Mouse (Mus musculus): ENCODE results near the gene Taf1b. TPM values are rescaled to one million over a fixed set of nuclear protein-coding genes. Genes with fewer than 3 reads are reported as not detected.

Gene Taf1b
- polyA plus RNA-seq, 1 experiment, result 0.08 TPM

DNA sequence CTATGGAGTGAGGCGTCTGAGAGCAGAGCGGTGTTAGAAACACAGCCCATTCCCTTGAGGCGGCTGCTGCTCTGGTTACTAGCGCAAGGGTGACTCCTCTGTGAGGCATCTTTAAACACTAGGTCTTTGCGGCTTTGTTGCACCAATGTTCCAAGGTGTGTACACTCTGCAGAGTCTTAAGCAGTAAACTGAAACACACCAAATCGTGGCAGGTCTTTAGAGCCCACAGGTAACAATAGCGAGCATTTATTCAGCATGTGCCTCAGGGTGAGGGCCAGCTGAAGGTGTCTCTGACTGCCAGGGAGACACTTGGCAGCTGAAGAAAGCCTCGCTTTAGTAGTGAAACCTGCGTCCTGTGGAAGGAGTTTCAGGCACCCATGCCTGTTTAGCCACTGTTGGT is 93.9 kb downstream of the Taf1b start:
- Histone ChIP-seq H3K4me1 (ENCODE audit: control insufficient read depth) (peaks cover 18% of the 10 kb centered on the region), H3K9me3 (ENCODE audit: control insufficient read depth, low read length) (no peaks in the 10 kb centered on the region), H3K27me3 (ENCODE audit: control insufficient read depth) (no peaks in the 10 kb centered on the region), H3K4me3 (replicated peaks) (no peak overlapping the region), H3K36me3 (ENCODE audit: control insufficient read depth) (peaks cover 9% of the 10 kb centered on the region)
- TF ChIP-seq TAL1 (IDR thresholded peaks at IDR 0.05; ENCODE audit: low read length) (no peak), GATA1 (IDR thresholded peaks at IDR 0.05; ENCODE audit: low read length) (no peak)

DNA sequence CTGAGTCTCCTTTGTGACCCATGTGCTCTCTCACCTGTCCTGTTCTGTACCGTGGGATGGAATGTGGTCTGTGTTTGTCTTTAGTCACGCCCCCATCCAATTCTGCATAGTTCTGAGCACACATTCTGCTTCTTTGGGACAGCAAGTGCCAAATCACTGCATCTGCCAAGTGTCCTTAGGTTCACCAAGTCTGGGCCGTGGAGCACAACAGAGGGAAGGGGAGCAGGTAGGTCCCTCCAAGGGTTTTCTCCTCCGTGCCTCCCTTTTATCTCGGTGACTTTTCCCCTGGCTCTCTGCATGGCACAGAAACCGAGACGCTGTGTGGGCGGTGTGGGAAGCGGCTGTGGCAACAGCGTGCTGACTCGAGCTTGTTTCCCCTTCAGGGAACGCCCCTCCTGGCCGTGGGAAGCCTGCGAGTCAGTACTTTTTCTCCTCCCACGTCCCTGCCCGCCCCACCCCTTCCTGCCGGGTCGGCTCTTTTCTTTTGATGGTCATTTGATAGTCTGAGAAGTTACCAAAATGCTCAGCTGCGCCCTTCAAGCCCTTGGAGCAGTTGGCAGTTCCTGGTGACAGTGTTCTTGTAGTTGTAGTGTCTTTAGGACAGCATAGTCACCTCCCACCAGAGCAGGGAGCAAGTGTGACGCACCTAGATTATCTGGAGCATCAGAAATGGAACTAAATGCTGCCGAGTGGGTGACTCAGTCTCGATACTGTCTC is 95.0 kb downstream of the Taf1b start:
- Histone ChIP-seq H3K4me3 (replicated peaks) (peak overlapping the region; percentile 52), H3K4me1 (ENCODE audit: control insufficient read depth) (peaks cover 10% of the 10 kb centered on the region), H3K36me3 (ENCODE audit: control insufficient read depth) (peaks cover 9% of the 10 kb centered on the region), H3K9me3 (ENCODE audit: control insufficient read depth, low read length) (no peaks in the 10 kb centered on the region), H3K27me3 (ENCODE audit: control insufficient read depth) (no peaks in the 10 kb centered on the region)
- TF ChIP-seq TAL1 (IDR thresholded peaks at IDR 0.05; ENCODE audit: low read length) (no peak), GATA1 (IDR thresholded peaks at IDR 0.05; ENCODE audit: low read length) (no peak)

DNA sequence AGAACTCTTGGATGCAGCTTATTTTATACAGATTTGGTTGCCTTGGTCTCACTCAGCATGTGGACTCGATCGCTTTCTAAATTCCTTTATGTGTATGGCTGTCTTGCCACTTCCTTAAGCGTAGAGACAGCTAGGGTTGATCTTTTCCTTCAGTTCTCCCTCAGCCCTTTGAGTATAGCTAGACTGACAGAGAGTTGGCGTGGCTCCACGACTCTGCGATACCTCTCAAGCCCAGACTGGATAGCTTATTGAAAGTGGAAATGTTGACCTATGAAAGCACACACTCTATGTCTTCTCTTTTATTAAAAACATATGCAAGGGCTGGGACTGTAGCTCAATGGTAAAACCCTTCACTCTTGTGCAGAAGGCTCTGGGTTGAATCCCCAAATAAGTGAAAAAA is 99.2 kb downstream of the Taf1b start:
- no peak for TF ChIP-seq GATA1 (IDR thresholded peaks at IDR 0.05; ENCODE audit: low read length)
- TF ChIP-seq TAL1 (IDR thresholded peaks at IDR 0.05; ENCODE audit: low read length), result no peak

DNA sequence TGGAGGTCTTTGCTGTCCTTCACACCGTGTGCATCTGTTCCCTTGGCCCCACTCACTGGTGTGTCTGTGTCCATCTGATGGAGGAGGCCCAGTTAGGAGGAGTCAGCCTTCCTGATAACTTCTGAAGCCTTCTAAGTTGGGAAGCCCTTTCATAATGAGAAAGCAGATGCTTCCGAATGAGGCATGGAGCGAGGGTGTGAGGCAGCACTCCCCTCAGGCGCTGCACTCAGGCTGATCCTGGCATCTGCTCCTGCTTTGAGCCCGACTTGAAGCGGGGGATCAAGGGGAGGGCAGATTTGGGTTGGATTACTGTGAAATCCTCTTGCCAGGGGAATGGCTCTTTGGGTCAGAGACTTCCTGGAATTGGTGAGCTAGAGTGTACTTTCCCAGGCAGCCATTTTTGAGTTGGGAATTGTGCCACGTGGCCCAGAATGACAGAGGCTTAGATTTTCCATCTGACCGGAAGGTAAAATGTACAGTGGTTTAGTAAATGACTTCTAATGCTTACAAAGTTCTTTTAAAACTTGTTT is 101.3 kb downstream of the Taf1b start:
- TF ChIP-seq GATA1 (IDR thresholded peaks at IDR 0.05; ENCODE audit: low read length) (no peak), TAL1 (IDR thresholded peaks at IDR 0.05; ENCODE audit: low read length) (no peak)
- Histone ChIP-seq H3K27me3 (ENCODE audit: control insufficient read depth) (no peaks in the 10 kb centered on the region), H3K36me3 (ENCODE audit: control insufficient read depth) (no peaks in the 10 kb centered on the region; the same call in 1 of the 2 replicates), H3K4me1 (ENCODE audit: control insufficient read depth) (0 out of 2 replicates have a peak, but pooled peaks cover 2% of the 10 kb centered on the region), H3K9me3 (ENCODE audit: control insufficient read depth, low read length) (no peaks in the 10 kb centered on the region), H3K4me3 (replicated peaks) (no peak overlapping the region)

More for the DNA sequence above, 99.2 kb downstream of the Taf1b start:
- peaks cover 13% of the 10 kb centered on the region for H3K4me1 ChIP-seq (ENCODE audit: control insufficient read depth)
- no peaks in the 10 kb centered on the region for H3K27me3 ChIP-seq (ENCODE audit: control insufficient read depth)
- no peaks in the 10 kb centered on the region for H3K9me3 ChIP-seq (ENCODE audit: control insufficient read depth, low read length)
- H3K4me3 ChIP-seq (replicated peaks), result no peak overlapping the region
- H3K36me3 ChIP-seq (ENCODE audit: control insufficient read depth), result no peaks in the 10 kb centered on the region

DNA sequence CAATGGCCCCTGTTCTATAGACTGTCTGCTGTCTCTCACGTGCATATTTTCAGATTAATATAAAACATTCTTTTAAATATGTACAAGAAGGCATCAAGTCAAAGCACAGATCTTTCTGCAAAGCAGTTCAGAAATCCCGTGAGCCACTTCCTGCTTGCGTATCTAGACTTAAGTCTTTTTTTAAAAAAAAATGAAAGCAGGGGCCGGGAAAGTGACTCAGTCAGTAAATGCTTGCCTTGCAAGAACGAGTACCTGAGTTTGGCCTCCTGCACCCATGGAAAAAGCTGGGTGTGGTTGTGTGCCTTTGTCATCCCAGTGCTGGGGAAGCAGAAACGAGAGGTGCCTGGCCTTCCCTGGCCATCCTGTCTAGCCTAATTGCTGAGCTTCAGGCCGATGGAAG is 101.9 kb downstream of the Taf1b start:
- TF ChIP-seq GATA1 (IDR thresholded peaks at IDR 0.05; ENCODE audit: low read length) (no peak), TAL1 (IDR thresholded peaks at IDR 0.05; ENCODE audit: low read length) (no peak)
- Histone ChIP-seq H3K4me3 (replicated peaks) (no peak overlapping the region), H3K4me1 (ENCODE audit: control insufficient read depth) (0 out of 2 replicates have a peak, but pooled peaks cover 2% of the 10 kb centered on the region), H3K36me3 (ENCODE audit: control insufficient read depth) (no peaks in the 10 kb centered on the region; the same call in none of the 2 replicates), H3K27me3 (ENCODE audit: control insufficient read depth) (no peaks in the 10 kb centered on the region), H3K9me3 (ENCODE audit: control insufficient read depth, low read length) (no peaks in the 10 kb centered on the region)

DNA sequence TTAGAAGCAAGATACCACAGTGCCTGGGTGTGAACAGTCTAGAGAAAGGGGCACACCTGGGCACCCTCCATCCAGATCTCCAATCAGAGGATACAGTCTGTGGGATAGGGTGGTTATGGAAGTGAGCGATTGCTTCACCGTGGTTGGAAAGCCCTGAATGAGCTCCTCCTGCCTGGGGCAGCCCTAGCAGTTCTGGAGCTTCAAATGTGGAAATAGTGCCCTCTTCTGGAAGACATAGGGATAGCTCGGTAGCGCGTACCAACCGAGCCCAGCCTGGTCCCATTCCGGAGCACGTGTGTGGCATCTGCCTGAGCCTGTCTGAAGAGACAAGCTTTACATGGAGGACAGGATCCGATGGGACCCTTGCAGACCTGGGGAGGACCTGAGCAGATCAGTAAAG is 102.6 kb downstream of the Taf1b start:
- Histone ChIP-seq H3K4me1 (ENCODE audit: control insufficient read depth) (0 out of 2 replicates have a peak, but pooled peaks cover 2% of the 10 kb centered on the region), H3K9me3 (ENCODE audit: control insufficient read depth, low read length) (no peaks in the 10 kb centered on the region), H3K27me3 (ENCODE audit: control insufficient read depth) (no peaks in the 10 kb centered on the region), H3K4me3 (replicated peaks) (no peak overlapping the region), H3K36me3 (ENCODE audit: control insufficient read depth) (no peaks in the 10 kb centered on the region; the same call in none of the 2 replicates)
- TF ChIP-seq GATA1 (IDR thresholded peaks at IDR 0.05; ENCODE audit: low read length) (no peak), TAL1 (IDR thresholded peaks at IDR 0.05; ENCODE audit: low read length) (no peak)

DNA sequence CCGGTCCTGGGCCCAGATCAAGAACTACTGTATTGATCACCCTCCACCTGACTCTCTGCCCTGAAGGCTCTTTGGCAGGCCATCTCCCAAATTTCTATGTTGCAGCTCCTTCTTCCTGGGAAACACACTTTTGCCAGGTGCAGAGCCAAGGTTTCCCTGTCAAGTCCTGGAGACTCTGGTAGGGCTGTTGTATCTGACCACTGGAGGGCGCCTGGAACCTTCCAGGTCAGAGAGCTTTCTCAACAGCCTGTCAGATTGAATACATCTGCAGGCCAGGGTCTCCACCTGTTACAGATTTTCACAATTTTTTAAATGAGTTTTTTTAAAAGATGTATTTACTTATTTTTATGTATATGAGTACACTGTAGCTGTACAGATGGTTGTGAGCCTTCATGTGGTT is 105.1 kb downstream of the Taf1b start:
- Histone ChIP-seq H3K4me3 (replicated peaks) (no peak overlapping the region), H3K9me3 (ENCODE audit: control insufficient read depth, low read length) (no peaks in the 10 kb centered on the region), H3K27me3 (ENCODE audit: control insufficient read depth) (no peaks in the 10 kb centered on the region), H3K36me3 (ENCODE audit: control insufficient read depth) (peaks cover under 1% of the 10 kb centered on the region), H3K4me1 (ENCODE audit: control insufficient read depth) (0 out of 2 replicates have a peak, but pooled peaks cover 2% of the 10 kb centered on the region)
- TF ChIP-seq GATA1 (IDR thresholded peaks at IDR 0.05; ENCODE audit: low read length) (no peak), TAL1 (IDR thresholded peaks at IDR 0.05; ENCODE audit: low read length) (no peak)

DNA sequence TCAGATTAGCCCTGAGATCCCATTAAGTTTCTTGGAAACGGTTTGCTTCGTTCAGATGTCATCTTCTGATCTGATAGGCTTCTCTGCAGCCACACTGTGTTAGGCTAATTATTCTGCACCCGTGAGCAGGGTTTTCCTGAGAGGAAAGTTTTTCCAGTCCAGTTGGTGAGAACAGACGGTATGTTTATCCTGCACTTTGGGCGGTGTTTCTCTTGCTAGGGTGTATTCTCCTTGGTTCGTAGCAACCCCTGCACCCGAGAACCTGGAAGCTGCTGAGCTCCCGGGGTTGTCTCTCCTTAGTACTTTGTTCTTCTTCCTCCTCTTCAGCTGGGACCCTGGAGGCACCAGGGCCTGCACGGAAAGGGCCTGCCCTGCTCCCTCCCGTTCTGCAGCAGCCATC is 108.0 kb downstream of the Taf1b start:
- no peaks in the 10 kb centered on the region for H3K27me3 ChIP-seq (ENCODE audit: control insufficient read depth)
- H3K4me1 ChIP-seq (ENCODE audit: control insufficient read depth), result no peaks in the 10 kb centered on the region
- no peaks in the 10 kb centered on the region for H3K9me3 ChIP-seq (ENCODE audit: control insufficient read depth, low read length)
- no peak overlapping the region for H3K4me3 ChIP-seq (replicated peaks)
- peaks cover 10% of the 10 kb centered on the region for H3K36me3 ChIP-seq (ENCODE audit: control insufficient read depth)
- TF ChIP-seq TAL1 (IDR thresholded peaks at IDR 0.05; ENCODE audit: low read length) (no peak), GATA1 (IDR thresholded peaks at IDR 0.05; ENCODE audit: low read length) (no peak)

Other genes starting within 250 kb of the Taf1b start
- gene Grhl1, start 73.9 kb downstream of the Taf1b start, polyA plus RNA-seq (2012), result 0.04 and 0.08 TPM in 2 replicates
- 13.4 and 13.7 TPM in 2 replicates for gene Klf11, start 152.9 kb downstream of the Taf1b start, polyA plus RNA-seq (2012)
- gene Cys1, start 183.5 kb downstream of the Taf1b start, polyA plus RNA-seq (2012), result not detected in 2 replicates
- gene Rrm2, start 209.9 kb downstream of the Taf1b start, polyA plus RNA-seq (2012), result 77.0 and 84.2 TPM in 2 replicates